Mouse (Mus musculus) C2C12 (cell line): Measurements from ENCODE around the gene Tctn3. TPM values are rescaled to one million over a fixed set of nuclear protein-coding genes. Genes with fewer than 3 reads are reported as not detected.

Source experiments
- H3K27me3 ChIP-seq: one replicate; pipeline ENCODE4 v1.6.1; 2011; ENCODE audit not compliant: control insufficient read depth, insufficient read depth, insufficient read length
- H3K36me3 ChIP-seq: one replicate; pipeline ENCODE4 v1.6.1; 2011; ENCODE audit not compliant: control insufficient read depth, insufficient read depth
- H3K4me3 ChIP-seq: one replicate; pipeline ENCODE4 v1.5.1; 2011; ENCODE audit warnings: mild to moderate bottlenecking, control low read depth; ENCODE audit not compliant: poor library complexity, insufficient read depth, severe bottlenecking
- H3K79me2 ChIP-seq: one replicate; pipeline ENCODE4 v1.6.1; 2011; ENCODE audit not compliant: control insufficient read depth, insufficient read depth
- H3K79me3 ChIP-seq: one replicate; pipeline ENCODE4 v1.6.1; 2011; ENCODE audit warnings: low read depth, control low read depth
- H3ac ChIP-seq: one replicate; pipeline ENCODE3; 2011; ENCODE audit warnings: low read depth; ENCODE audit not compliant: control insufficient read depth, insufficient read length
- CEBPB ChIP-seq: IDR thresholded peaks from one replicate; pipeline ENCODE4 v1.6.1; 2011; ENCODE audit warnings: low read depth, mild to moderate bottlenecking, control low read depth, moderate library complexity
- CTCF ChIP-seq: IDR thresholded peaks from one replicate; pipeline ENCODE4 v1.5.1; 2011; ENCODE audit not compliant: control insufficient read depth, insufficient read depth, insufficient read length
- FOSL1 ChIP-seq: IDR thresholded peaks from one replicate; pipeline ENCODE4 v1.8.0; 2011; ENCODE audit warnings: mild to moderate bottlenecking, low read length; ENCODE audit not compliant: poor library complexity, insufficient read depth, severe bottlenecking
- MAX ChIP-seq: IDR thresholded peaks from one replicate; pipeline ENCODE4 v1.6.1; 2011; ENCODE audit warnings: mild to moderate bottlenecking, control low read depth
- MYOD1 ChIP-seq: IDR thresholded peaks from one replicate; pipeline ENCODE4 v1.6.1; 2011; ENCODE audit warnings: low read depth; ENCODE audit not compliant: control insufficient read depth, insufficient read length
- MYOG ChIP-seq: IDR thresholded peaks from one replicate; pipeline ENCODE4 v1.6.1; 2011; ENCODE audit not compliant: control insufficient read depth, insufficient read length; ENCODE audit errors: extremely low read depth
- USF1 ChIP-seq: IDR thresholded peaks from one replicate; pipeline ENCODE4 v1.6.1; 2011; ENCODE audit warnings: low read depth, mild to moderate bottlenecking, control low read depth, moderate library complexity
- polyA plus RNA-seq: library from polyadenylated mRNA; unstranded; fragments of >200 nt; fragmentation: generic; extraction: Trizol; gene quantifications from one replicate; pipeline ENCODE4 v1.2.1, GENCODE M21; 2012; ENCODE audit warnings: missing spikeins

Tctn3 gene
- polyA plus RNA-seq, 1 experiment: 3.1 TPM

DNA sequence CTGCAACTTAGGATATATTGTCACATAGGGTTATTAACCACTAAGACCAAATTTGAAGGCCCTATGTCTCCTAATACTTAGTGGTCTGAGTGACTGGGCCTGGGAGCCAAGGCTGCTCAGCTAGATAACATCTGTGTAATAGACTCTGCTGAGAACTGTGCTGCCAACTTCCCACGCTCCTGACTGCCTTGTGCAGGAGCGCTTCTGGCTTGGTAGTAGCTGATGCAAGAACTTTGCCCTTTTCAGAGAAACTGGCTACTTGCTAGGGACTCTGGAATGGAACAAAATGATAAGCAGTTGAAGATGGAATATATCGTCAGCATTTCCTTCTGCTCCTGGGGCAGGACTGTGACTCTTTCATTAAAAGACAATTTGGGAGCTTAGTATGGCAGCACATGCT lies 16.8 kb downstream of the Tctn3 start:
- Histone ChIP-seq H3K79me3 (no peaks in the 10 kb centered on the region), H3ac (no peak overlapping the region), H3K4me3 (no peak overlapping the region), H3K79me2 (no peaks in the 10 kb centered on the region), H3K27me3 (no peaks in the 10 kb centered on the region), H3K36me3 (no peaks in the 10 kb centered on the region)
- TF ChIP-seq MAX (no peak), MYOG (no peak), USF1 (no peak), MYOD1 (no peak), CTCF (no peak), FOSL1 (no peak), CEBPB (no peak)

DNA sequence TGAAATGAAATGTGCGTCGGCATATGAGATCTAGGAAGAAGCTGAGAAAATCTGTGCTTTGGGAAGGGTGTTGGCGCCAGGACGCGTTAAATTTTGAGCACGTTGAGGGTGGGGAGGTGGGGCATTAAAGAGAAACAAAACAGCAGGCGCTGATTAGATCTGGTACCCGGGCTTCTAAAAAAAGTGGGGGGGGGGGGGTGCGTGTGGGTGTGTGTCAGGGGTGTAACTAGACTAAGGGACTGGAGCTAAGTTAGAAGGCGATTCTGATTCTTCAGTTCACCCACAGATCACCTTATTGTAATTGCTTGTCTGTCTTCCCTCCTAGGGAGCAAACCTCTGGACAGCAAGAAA lies 22.5 kb downstream of the Tctn3 start:
- Histone ChIP-seq H3K4me3 (peak overlapping the region; percentile 74), H3K36me3 (peaks cover 14% of the 10 kb centered on the region), H3K27me3 (no peaks in the 10 kb centered on the region), H3ac (peak overlapping the region; percentile 64), H3K79me3 (peaks cover 8% of the 10 kb centered on the region), H3K79me2 (peaks cover 32% of the 10 kb centered on the region)
- TF ChIP-seq MYOD1 (no peak), USF1 (no peak), CTCF (no peak), FOSL1 (no peak), CEBPB (no peak), MAX (no peak), MYOG (no peak)

DNA sequence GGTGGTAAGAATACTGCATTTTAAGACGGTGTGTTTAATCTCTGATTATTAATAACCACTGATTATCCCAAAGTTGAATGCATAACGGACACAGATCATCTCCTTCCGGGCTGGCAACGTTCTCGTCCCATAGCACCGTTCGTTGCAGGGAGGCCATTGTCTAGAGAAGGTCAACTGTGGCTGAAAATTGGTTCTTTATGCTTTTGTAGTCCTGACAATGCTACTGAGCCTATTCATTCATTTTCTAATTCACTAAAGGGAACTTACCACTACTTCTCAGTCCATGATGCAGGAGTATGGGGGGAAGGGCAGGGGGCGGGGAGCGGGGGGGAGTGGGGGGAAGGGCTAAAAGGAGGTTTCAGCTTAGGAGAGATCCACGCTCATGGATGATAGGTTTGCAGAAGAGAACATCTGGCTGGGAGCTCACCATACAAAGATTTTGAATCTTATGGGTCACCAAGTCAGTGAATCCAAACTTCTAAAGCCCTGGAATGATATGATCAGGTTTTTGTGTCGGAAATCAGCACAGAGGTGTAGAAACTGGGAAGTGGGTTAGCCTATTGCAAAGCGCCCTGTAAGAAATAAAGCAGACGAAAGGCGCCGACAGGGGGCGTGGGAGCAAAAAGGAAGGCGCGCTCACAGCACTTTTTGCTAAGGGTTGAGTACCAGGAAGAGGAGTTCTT lies 23.0 kb downstream of the Tctn3 start:
- TF ChIP-seq MYOD1 (no peak), CEBPB (no peak), CTCF (peak; percentile 29), MAX (no peak)
- Histone ChIP-seq H3K36me3 (peaks cover 20% of the 10 kb centered on the region), H3K79me3 (peaks cover 8% of the 10 kb centered on the region), H3K4me3 (peak overlapping the region; percentile 74), H3K79me2 (peaks cover 32% of the 10 kb centered on the region), H3ac (peak overlapping the region; percentile 64), H3K27me3 (no peaks in the 10 kb centered on the region)

DNA sequence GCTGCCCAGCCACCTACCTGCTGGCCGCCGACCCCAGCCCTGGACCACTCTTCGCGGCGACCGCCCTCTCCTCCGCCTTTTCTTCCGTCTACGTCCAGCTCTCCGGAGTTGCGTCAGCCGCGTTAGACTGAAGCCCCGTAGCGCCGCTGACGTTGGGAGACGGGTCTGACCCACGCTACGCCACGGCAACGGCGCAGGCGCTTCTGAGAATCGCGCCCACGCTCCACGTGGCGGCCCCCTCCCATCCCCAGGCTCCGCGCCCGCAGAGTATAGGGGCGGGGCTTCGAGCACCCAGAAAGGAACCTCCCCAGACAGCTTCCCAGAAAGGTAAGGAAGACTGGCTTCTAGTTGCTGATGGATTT lies 23.8 kb downstream of the Tctn3 start, which contains the start of gene Aldh18a1:
Aldh18a1 (minus strand) TSS at position 171 of the 362 bp plus-strand sequence.
- H3K79me3 ChIP-seq: peaks cover 11% of the 10 kb centered on the region
- peaks cover 24% of the 10 kb centered on the region for H3K36me3 ChIP-seq
- peaks cover 32% of the 10 kb centered on the region for H3K79me2 ChIP-seq
- peak within 1 kb of the TSS; percentile 74 for H3K4me3 ChIP-seq
- TF ChIP-seq USF1 (peak; percentile 17), MYOG (no peak), CEBPB (peak; percentile 46), MAX (peak; percentile 92), FOSL1 (no peak), CTCF (no peak), MYOD1 (no peak)
- peak within 1 kb of the TSS; percentile 83 for H3ac ChIP-seq
- H3K27me3 ChIP-seq: no peaks in the 10 kb centered on the region

DNA sequence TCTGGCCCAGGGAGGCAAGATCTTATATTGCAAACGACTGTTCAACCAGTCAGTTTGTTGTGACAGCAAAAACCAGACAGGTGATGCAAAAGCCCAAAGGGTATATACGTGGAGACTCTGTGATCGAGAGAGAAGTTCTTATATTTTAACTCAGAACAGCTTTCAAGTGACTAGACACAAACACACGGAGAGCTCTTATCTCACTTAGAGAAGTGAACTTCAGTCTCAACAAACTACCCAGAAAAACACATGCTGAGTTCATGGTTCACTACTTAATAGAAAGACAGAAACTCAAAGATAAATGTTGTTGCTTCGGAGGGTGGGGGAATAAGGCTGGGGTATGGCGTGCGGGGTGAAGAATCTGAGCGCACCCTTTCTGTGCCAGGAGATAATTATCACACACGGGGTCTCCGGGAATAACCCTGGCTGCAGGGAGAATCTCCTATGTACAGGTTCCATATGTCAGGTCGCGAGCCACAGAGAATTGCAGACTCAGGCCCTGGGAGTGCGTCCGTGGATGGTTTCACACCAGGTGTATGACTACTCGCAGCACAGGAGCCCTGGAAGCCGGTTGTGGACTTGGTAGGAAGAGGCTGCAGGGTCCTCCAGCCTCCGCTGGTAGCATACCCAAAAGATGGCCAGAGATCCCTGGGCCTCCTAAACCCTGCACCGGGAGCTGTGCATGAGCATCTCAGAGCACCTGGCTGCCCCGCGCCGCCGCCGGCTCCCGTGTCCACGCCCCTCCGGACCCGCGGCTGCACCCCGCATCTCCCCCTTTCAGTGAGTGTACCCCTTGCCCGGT lies 24.3 kb downstream of the Tctn3 start:
- H3K36me3 ChIP-seq: peaks cover 30% of the 10 kb centered on the region
- peak overlapping the region; percentile 83 for H3ac ChIP-seq
- peaks cover 32% of the 10 kb centered on the region for H3K79me2 ChIP-seq
- H3K79me3 ChIP-seq: peaks cover 11% of the 10 kb centered on the region
- TF ChIP-seq USF1: no peak
- TF ChIP-seq MYOG: no peak
- no peak for TF ChIP-seq CEBPB
- no peak for TF ChIP-seq CTCF
- no peak for TF ChIP-seq MYOD1
- no peak for TF ChIP-seq FOSL1
- no peaks in the 10 kb centered on the region for H3K27me3 ChIP-seq
- peak overlapping the region; percentile 74 for H3K4me3 ChIP-seq

DNA sequence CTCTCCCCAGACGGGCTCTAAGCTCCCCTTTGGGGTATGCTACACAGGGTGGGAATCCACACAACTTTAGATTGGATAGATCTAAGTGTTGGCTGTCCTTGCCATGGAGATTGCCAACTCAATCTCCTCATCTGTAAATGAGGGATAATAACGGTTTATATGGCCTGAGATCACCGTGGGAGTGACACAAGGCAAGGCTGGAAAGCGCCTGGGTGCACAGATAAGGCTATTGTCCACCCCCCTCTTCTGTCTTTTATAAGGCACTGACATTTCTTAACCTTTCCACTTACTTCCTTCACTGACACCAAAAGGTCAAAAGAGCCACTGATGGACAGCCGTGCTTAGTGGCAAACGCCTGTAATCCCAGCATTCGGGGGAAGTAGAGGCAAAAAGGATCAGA lies 25.1 kb downstream of the Tctn3 start:
- Histone ChIP-seq H3K27me3 (no peaks in the 10 kb centered on the region), H3K79me3 (peaks cover 11% of the 10 kb centered on the region), H3ac (no peak overlapping the region), H3K79me2 (peaks cover 32% of the 10 kb centered on the region), H3K4me3 (no peak overlapping the region), H3K36me3 (peaks cover 38% of the 10 kb centered on the region)
- TF ChIP-seq FOSL1: no peak
- no peak for TF ChIP-seq MAX
- TF ChIP-seq USF1: no peak
- no peak for TF ChIP-seq MYOD1
- TF ChIP-seq CEBPB: no peak
- no peak for TF ChIP-seq CTCF
- TF ChIP-seq MYOG: no peak
